Mouse (Mus musculus): Measurements from ENCODE around the gene Rfx2. TPM values are rescaled to one million over a fixed set of nuclear protein-coding genes. Genes with fewer than 3 reads are reported as not detected.

Rfx2 gene
- total and polyA plus RNA-seq, 2 experiments from 2014 or later = 4.4 to 9.8 TPM

DNA sequence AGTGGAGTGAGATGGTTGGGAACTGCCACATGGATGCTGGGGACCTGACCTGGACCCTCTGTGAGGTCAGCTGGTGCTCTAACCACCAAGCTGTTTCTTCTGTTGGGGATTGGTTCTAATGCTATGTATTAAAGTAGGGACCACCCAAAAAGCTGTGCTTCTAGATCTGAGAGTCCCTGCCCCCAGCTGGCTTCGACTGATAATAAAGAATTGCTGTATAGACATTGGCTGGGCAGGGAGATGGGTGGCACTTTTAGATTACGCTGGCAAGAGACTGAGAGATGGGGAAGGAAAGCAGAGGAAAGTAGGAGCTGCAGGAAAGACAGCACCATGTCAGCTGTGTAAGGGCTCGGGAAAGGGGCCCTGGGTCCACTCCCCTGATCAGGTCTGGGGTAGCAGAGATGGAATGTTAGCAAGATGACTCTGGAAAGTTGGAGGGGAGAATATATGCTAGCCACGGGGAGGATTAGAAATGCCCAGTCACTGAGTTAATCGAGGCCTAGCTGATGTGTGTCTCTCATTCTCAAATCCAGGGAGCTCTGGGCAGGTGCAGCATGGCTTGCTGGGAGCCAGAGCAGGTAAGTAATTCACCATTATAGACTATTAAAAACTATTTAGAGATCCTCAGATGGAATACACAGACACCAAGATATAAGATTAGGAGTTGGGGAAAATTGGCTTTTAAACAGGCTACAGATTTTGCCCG, 37.0 kb downstream of the Rfx2 start:
- Histone ChIP-seq H3K27ac (no peak overlapping the region), H3K4me1 (ENCODE audit: insufficient read depth, low read length) (no peaks in the 10 kb centered on the region), H3K27me3 (ENCODE audit: insufficient read depth, low read length) (no peaks in the 10 kb centered on the region), H3K4me3 (ENCODE audit: low read length) (no peak overlapping the region), H3K9ac (replicated peaks; ENCODE audit: low read length) (no peak overlapping the region), H3K36me3 (ENCODE audit: insufficient read depth, low read length) (no peaks in the 10 kb centered on the region), H3K4me2 (ENCODE audit: low read depth, low read length) (no peak overlapping the region), H3K9me3 (ENCODE audit: low read length) (no peaks in the 10 kb centered on the region)
- 68% methylated on average over 6 of the region's 6 CpGs for WGBS
- ATAC-seq = no peak
- TF ChIP-seq CTCF (IDR thresholded peaks at IDR 0.05; ENCODE audit: low read depth) = no peak
- DNase-seq (ENCODE audit: low spot score) = no peak

DNA sequence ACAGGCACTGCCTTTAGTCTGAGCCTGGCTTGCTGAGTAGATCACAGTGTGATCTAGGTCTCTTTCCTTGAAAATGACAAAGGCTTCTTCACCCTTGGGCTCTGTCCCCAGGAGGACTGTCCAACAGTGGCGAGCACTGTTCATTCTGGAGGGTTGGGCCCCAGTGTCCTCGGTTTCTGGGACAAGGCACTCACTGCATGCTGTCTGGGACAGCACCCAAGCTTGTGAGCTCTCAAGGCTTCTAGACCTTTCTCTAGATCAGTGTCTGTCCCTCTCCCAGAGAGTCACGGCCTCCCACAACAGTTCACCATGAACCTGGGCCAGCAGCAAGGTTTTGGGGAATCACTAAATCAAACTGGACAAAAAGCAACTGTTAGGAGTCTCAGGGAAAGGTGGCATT, 38.2 kb downstream of the Rfx2 start:
- H3K9me3 ChIP-seq (ENCODE audit: low read length) = no peaks in the 10 kb centered on the region
- H3K27ac ChIP-seq = no peak overlapping the region
- H3K4me2 ChIP-seq (ENCODE audit: low read depth, low read length) = no peak overlapping the region
- no peak for DNase-seq (ENCODE audit: low spot score)
- no peak for ATAC-seq
- no peak for TF ChIP-seq CTCF (IDR thresholded peaks at IDR 0.05; ENCODE audit: low read depth)
- H3K36me3 ChIP-seq (ENCODE audit: insufficient read depth, low read length) = no peaks in the 10 kb centered on the region
- no peaks in the 10 kb centered on the region for H3K27me3 ChIP-seq (ENCODE audit: insufficient read depth, low read length)
- no peak overlapping the region for H3K4me3 ChIP-seq (ENCODE audit: low read length)
- H3K9ac ChIP-seq (replicated peaks; ENCODE audit: low read length) = no peak overlapping the region
- 85% methylated on average over 3 of the region's 3 CpGs for WGBS
- H3K4me1 ChIP-seq (ENCODE audit: insufficient read depth, low read length) = no peaks in the 10 kb centered on the region

DNA sequence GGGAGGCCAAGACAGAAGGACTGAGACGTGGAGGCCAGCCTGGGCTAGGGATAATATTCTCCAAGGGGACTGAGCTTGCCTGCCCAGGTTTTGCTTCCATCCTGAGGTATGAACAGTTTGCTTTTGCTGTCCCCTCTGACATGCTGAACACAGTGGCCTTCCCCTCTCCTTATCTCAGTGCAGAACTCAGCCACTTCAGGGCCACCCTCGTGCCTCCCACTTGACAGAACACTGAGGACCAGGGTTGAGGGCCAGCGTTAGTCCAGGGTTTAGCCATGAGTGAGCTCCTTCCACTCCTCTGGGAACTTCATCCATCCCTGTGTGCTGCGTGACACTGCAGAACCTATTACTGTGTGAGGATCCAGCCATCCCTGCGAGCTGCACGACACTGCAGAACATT, 41.5 kb downstream of the Rfx2 start:
- TF ChIP-seq CTCF (IDR thresholded peaks at IDR 0.05; ENCODE audit: low read depth) = no peak
- Histone ChIP-seq H3K27me3 (ENCODE audit: insufficient read depth, low read length) (no peaks in the 10 kb centered on the region), H3K4me1 (ENCODE audit: insufficient read depth, low read length) (no peaks in the 10 kb centered on the region), H3K4me3 (ENCODE audit: low read length) (no peak overlapping the region), H3K9ac (replicated peaks; ENCODE audit: low read length) (no peak overlapping the region), H3K4me2 (ENCODE audit: low read depth, low read length) (no peak overlapping the region), H3K9me3 (ENCODE audit: low read length) (no peaks in the 10 kb centered on the region), H3K36me3 (ENCODE audit: insufficient read depth, low read length) (no peaks in the 10 kb centered on the region), H3K27ac (no peak overlapping the region)
- ATAC-seq (no peak), DNase-seq (ENCODE audit: low spot score) (no peak)
- WGBS = 91% methylated on average over 6 of the region's 6 CpGs

DNA sequence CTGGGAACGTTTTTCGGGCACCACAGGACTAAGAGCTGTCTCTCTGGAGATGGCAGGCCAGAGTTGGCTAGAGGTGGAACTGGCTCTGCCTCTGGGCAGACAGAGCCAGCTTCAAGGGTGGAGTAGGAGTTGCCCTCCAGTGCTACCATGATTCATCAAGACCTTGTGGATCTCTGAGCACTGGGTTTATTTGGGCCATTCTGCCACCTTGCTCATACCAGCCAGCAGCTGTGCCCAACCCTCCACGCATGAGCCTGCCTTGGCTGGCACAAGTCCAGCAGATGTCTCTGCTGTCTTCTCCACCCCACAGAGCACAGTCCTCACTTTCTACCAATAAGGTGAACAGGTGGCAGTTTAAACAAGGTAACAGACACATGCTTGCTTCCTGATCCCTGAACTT, 41.9 kb downstream of the Rfx2 start:
- no peak overlapping the region for H3K4me2 ChIP-seq (ENCODE audit: low read depth, low read length)
- H3K27me3 ChIP-seq (ENCODE audit: insufficient read depth, low read length) = no peaks in the 10 kb centered on the region
- H3K4me1 ChIP-seq (ENCODE audit: insufficient read depth, low read length) = no peaks in the 10 kb centered on the region
- H3K9ac ChIP-seq (replicated peaks; ENCODE audit: low read length) = no peak overlapping the region
- H3K4me3 ChIP-seq (ENCODE audit: low read length) = no peak overlapping the region
- ATAC-seq (no peak), DNase-seq (ENCODE audit: low spot score) (no peak)
- no peaks in the 10 kb centered on the region for H3K9me3 ChIP-seq (ENCODE audit: low read length)
- WGBS = 69% methylated on average over 3 of the region's 3 CpGs
- H3K36me3 ChIP-seq (ENCODE audit: insufficient read depth, low read length) = no peaks in the 10 kb centered on the region
- no peak for TF ChIP-seq CTCF (IDR thresholded peaks at IDR 0.05; ENCODE audit: low read depth)
- no peak overlapping the region for H3K27ac ChIP-seq

DNA sequence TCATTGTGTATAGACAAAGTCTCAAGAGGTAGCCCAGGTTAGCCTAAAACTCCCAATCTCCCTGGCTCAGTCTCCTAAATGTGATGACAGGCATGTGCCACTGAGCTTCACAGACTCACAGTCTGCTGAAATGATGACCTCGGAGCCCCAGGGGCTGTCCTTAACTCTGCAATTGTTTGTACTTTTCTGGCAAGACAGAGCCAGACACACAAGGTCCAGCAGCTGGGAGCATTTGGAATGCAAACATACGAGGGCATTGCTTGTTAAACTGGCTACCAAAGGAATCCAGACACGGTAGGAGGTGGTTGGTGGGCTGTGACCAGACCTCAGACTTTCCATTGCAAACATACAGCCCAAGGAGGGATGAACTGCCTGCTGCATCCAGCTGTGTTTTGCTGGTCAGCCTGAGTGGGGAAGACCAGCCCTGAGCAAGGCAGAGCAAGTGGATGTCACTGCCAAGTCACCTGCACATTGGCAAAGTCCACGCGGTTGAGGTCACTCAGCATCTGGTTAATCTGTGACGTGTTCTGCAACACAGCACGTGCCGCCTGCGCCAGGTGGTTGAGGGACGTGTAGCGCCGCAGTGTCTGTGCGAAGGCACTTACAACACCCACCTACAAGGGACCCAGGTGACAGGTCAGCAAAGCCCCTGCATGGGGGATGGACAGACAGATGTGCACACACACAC, 50.4 kb downstream of the Rfx2 start:
- Histone ChIP-seq H3K36me3 (ENCODE audit: insufficient read depth, low read length) (no peaks in the 10 kb centered on the region), H3K9me3 (ENCODE audit: low read length) (no peaks in the 10 kb centered on the region), H3K4me2 (ENCODE audit: low read depth, low read length) (no peak overlapping the region), H3K27me3 (ENCODE audit: insufficient read depth, low read length) (no peaks in the 10 kb centered on the region), H3K4me3 (ENCODE audit: low read length) (no peak overlapping the region), H3K9ac (replicated peaks; ENCODE audit: low read length) (no peak overlapping the region), H3K27ac (no peak overlapping the region), H3K4me1 (ENCODE audit: insufficient read depth, low read length) (no peaks in the 10 kb centered on the region)
- ATAC-seq = no peak
- no peak for TF ChIP-seq CTCF (IDR thresholded peaks at IDR 0.05; ENCODE audit: low read depth)
- WGBS = 86% methylated on average over 13 of the region's 13 CpGs
- DNase-seq (ENCODE audit: low spot score) = no peak

DNA sequence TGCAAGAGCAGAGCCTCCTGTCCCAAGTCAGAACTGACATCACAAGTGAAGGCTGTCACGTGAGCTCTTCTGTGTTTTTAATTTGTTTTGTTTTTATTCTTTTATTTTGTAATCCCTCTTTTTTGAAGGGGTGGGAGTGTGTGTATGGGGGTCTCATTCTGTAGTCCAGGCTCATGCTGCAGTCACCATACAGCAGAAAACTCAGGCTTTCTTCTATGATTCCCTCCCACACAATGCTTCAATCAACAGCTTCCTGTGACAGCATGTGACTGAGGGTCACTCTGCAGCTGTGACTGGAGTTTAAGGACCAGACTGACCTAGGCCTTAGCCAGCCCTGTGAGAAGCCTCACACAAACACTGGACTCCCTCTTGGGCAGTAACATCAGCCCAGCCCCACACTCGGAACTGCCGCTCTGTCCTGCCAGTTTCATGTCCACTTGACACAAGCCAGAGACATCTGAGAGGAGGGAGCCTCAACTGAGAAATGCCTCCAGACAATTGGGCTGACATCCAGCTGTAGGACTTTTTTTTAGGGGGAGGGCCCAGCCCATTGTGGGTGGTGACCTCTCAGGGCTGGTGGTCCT, 51.9 kb downstream of the Rfx2 start:
- H3K4me2 ChIP-seq (ENCODE audit: low read depth, low read length) = no peak overlapping the region
- H3K9me3 ChIP-seq (ENCODE audit: low read length) = no peaks in the 10 kb centered on the region
- no peak overlapping the region for H3K27ac ChIP-seq
- no peak for TF ChIP-seq CTCF (IDR thresholded peaks at IDR 0.05; ENCODE audit: low read depth)
- no peaks in the 10 kb centered on the region for H3K4me1 ChIP-seq (ENCODE audit: insufficient read depth, low read length)
- no peak for ATAC-seq
- no peaks in the 10 kb centered on the region for H3K27me3 ChIP-seq (ENCODE audit: insufficient read depth, low read length)
- DNase-seq (ENCODE audit: low spot score) = no peak
- 56% methylated on average over 3 of the region's 3 CpGs for WGBS
- no peaks in the 10 kb centered on the region for H3K36me3 ChIP-seq (ENCODE audit: insufficient read depth, low read length)
- no peak overlapping the region for H3K4me3 ChIP-seq (ENCODE audit: low read length)
- H3K9ac ChIP-seq (replicated peaks; ENCODE audit: low read length) = no peak overlapping the region

DNA sequence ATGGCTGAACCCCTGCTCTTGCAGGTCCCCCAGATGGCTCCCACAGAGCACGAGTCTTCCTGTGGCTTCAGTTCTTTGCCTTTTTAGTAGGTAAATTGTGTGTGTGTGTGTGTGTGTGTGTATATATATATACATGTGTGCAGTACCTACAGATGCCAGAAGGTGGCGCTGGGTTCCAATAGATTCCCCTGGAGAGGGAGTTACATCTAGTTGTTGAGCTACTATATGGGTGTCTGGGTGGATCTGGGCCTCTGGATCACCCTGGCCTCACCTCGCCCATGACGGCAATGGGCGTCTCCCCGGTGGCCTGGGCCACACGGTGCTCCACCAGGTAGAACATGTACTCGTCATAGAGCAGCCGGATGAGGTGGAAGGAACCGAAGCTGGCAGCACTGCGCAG, 53.2 kb downstream of the Rfx2 start:
- Histone ChIP-seq H3K4me1 (ENCODE audit: insufficient read depth, low read length) (no peaks in the 10 kb centered on the region), H3K27me3 (ENCODE audit: insufficient read depth, low read length) (no peaks in the 10 kb centered on the region), H3K9ac (replicated peaks; ENCODE audit: low read length) (no peak overlapping the region), H3K27ac (no peak overlapping the region), H3K9me3 (ENCODE audit: low read length) (no peaks in the 10 kb centered on the region), H3K4me3 (ENCODE audit: low read length) (no peak overlapping the region), H3K36me3 (ENCODE audit: insufficient read depth, low read length) (no peaks in the 10 kb centered on the region), H3K4me2 (ENCODE audit: low read depth, low read length) (no peak overlapping the region)
- DNase-seq (ENCODE audit: low spot score) (no peak), ATAC-seq (no peak)
- 89% methylated on average over 11 of the region's 11 CpGs for WGBS
- peak; percentile 41 for TF ChIP-seq CTCF (IDR thresholded peaks at IDR 0.05; ENCODE audit: low read depth)

Data from hindbrain, postnatal 0 days (tissue).